Mouse (Mus musculus) forebrain, embryonic 16.5 days (tissue): ENCODE data around the gene Gm11114. TPM values are rescaled to one million over a fixed set of nuclear protein-coding genes. Genes with fewer than 3 reads are reported as not detected.

Source experiments
- ATAC-seq: fragments of 200-750 bp; cut with Nextera tagmentation; 2 replicates; pipeline ENCODE4 v1.8.0; 2017; ENCODE audit warnings: mild to moderate bottlenecking, moderate library complexity
- H3K27ac ChIP-seq: fragments of 300-500 bp; sonication (generic); 2 replicates; pipeline ENCODE4 v1.5.1; 2014; ENCODE audit warnings: low read length, control low read depth
- H3K27me3 ChIP-seq: fragments of 300-500 bp; sonication (generic); replicated peaks from 2 replicates; pipeline ENCODE4 v1.6.1; 2014; ENCODE audit warnings: low read length; ENCODE audit not compliant: control insufficient read depth, insufficient read depth
- H3K36me3 ChIP-seq: fragments of 300-500 bp; sonication (generic); 2 replicates; pipeline ENCODE4 v1.6.1; 2014; ENCODE audit not compliant: control insufficient read depth, insufficient read depth
- H3K4me1 ChIP-seq: fragments of 300-500 bp; sonication (generic); replicated peaks from 2 replicates; pipeline ENCODE4 v1.6.1; 2014; ENCODE audit warnings: low read length; ENCODE audit not compliant: control insufficient read depth, insufficient read depth
- H3K4me2 ChIP-seq: fragments of 300-500 bp; sonication (generic); 2 replicates; pipeline ENCODE4 v1.6.1; 2014; ENCODE audit warnings: mild to moderate bottlenecking, low read length, control low read depth
- H3K4me3 ChIP-seq: fragments of 300-500 bp; sonication (generic); replicated peaks from 2 replicates; pipeline ENCODE4 v1.5.1; 2014; ENCODE audit warnings: mild to moderate bottlenecking, low read length, control low read depth
- H3K9ac ChIP-seq: fragments of 300-500 bp; sonication (generic); replicated peaks from 2 replicates; pipeline ENCODE4 v1.6.1; 2014; ENCODE audit warnings: low read depth, low read length, control low read depth
- H3K9me3 ChIP-seq: fragments of 300-500 bp; sonication (generic); 2 replicates; pipeline ENCODE4 v1.6.1; 2016; ENCODE audit warnings: low read length; ENCODE audit not compliant: control insufficient read depth
- WGBS: fragments of 180-500 bp; shearing (Covaris S2); extraction: QIAGEN DNeasy Blood & Tissue Kit; methylation state at CpG from one replicate; pipeline ENCODE4 v1.1.7; 2014; 5-methylcytosine and 5-hydroxymethylcytosine counted together
- polyA plus RNA-seq: library from polyadenylated mRNA; unstranded; fragments of >200 nt; fragmentation: Nextera tagmentation; extraction: Ambion mirVana; gene quantifications from 2 replicates; pipeline ENCODE4 v1.2.1, GENCODE M21; 2015

Gene Gm11114
- polyA plus RNA-seq, 1 experiment from 2014 or later, result not detected

DNA sequence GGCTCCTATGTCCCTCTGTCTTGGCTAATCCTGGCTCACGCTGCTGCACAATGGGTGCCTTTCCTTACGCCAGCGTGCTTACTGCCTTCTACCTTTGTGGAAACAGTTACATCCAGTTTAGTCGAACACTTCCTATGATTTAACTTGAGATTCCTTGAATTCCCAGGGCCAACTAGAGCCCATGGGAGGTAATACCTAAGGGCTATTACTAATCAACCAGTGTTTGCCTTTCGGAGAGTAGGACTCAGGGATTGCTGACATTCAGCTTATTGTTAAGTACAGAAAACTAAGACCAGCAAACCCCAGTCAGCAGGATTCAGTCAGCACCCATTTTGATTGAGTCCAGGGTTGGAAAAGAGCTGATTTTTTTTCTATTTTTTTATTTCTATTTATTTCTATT, 43.0 kb downstream of the Gm11114 start:
- H3K27ac ChIP-seq, result no peak overlapping the region
- WGBS, result 57% methylated on average over 5 of the region's 5 CpGs
- H3K27me3 ChIP-seq, result no peaks in the 10 kb centered on the region
- no peak overlapping the region for H3K4me2 ChIP-seq
- H3K9me3 ChIP-seq, result no peaks in the 10 kb centered on the region
- no peaks in the 10 kb centered on the region for H3K4me1 ChIP-seq
- no peak overlapping the region for H3K9ac ChIP-seq
- no peak overlapping the region for H3K4me3 ChIP-seq
- ATAC-seq, result no peak
- H3K36me3 ChIP-seq, result no peaks in the 10 kb centered on the region

DNA sequence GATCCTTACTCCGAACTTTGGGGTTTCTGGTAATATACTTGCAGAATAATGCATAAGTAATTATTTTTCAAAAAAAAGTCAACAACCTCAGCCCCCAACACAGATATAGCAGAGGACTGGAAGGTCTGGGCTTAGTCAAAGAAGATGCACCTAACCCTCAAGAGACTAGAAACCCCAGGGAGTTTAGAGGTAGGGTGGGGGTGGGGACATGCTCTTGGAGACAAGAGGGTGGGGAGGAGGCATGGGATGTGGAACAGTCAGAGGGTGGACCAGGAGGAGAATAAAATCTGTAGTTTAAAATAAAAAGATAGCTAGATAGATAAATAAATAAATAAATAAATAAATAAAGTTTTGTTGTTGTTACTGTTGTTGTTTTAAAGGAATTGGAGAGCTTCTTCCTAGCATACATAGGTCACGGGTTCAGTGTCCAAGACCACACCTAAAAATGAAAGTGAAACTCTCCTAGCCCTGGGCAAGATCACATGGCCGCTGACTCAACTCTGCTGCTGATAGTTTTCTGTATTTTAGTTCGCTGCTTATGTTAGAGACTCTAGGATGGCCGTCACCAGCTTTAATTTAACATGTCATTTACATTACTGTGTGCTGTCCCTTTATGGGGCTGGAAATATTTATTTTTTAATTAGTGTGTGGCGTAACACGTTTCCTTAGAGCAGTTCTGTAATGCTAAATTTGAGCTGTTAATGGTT, 44.7 kb downstream of the Gm11114 start:
- WGBS, result 85% methylated on average over 7 of the region's 7 CpGs
- ATAC-seq, result no peak
- H3K4me1 ChIP-seq, result no peaks in the 10 kb centered on the region
- H3K4me3 ChIP-seq, result no peak overlapping the region
- no peaks in the 10 kb centered on the region for H3K36me3 ChIP-seq
- no peak overlapping the region for H3K9ac ChIP-seq
- no peaks in the 10 kb centered on the region for H3K9me3 ChIP-seq
- no peak overlapping the region for H3K4me2 ChIP-seq
- no peaks in the 10 kb centered on the region for H3K27me3 ChIP-seq
- no peak overlapping the region for H3K27ac ChIP-seq

Other genes starting within 250 kb of the Gm11114 start
- gene Tent5a, start 14.6 kb downstream of the Gm11114 start, polyA plus RNA-seq, result 2.2 and 2.7 TPM in 2 replicates